Mouse (Mus musculus) liver, adult 2 months (tissue): ENCODE measurements around the gene Acad9.

ENCODE experiments used
- CTCF ChIP-seq: fragments of 200-500 bp; IDR thresholded peaks from 2 replicates; pipeline ENCODE4 v1.5.1; 2011; ENCODE audit warnings: low read depth, low read length, control low read depth
- POLR2A ChIP-seq: fragments of 200-500 bp; IDR thresholded peaks from 2 replicates; pipeline ENCODE4 v1.6.1; 2011; ENCODE audit warnings: low read length, control low read depth; ENCODE audit not compliant: insufficient read depth; ENCODE audit errors: extremely low read depth

DNA sequence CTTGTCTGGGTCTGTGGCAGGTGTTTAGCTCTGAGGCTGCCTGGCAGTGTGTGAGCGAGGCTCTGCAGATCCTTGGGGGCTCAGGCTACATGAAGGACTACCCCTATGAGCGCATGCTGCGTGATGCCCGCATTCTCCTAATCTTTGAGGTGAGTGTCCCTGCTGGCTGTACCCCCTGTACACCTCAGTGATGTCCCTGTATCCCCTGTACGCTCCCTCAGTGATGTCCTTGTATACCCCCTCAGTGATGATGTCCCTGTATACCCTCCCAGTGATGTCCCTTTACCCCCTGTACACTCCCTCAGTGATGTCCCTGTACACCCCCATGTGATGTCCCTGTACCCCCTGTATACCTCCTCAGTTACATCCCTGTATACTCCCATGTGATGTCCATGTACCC lies 19.6 kb downstream of the Acad9 start:
- TF ChIP-seq CTCF, result no peak
- no peak for TF ChIP-seq POLR2A
